In genomic region chr11:90697480-90698240, GRCm38 (mm10) we compare ENCODE assay signal across 8 mouse cellular contexts. TPM values are rescaled to one million over a fixed set of nuclear protein-coding genes. Genes with fewer than 3 reads are reported as not detected.
DNase-seq lines count a peak whose midpoint lies in the region; ATAC-seq lines count a peak whose summit lies in the region.

No protein-coding gene starts in this region.

- H3K4me3 ChIP-seq in liver, embryonic 16.5 days (ENCODE audit: low read depth, low read length) = peak overlapping the region; percentile 21; the same call in 1 of the 2 replicates
- no peak overlapping the region for H3K4me3 ChIP-seq in neural tube, embryonic 14.5 days (ENCODE audit: low read depth, low read length)

- H3K4me2 ChIP-seq in liver, embryonic 16.5 days (ENCODE audit: low read depth, low read length) = peak overlapping the region; percentile 52
- H3K4me2 ChIP-seq in neural tube, embryonic 14.5 days (ENCODE audit: low read depth, low read length) = peak overlapping the region; percentile 35; the same call in 1 of the 2 replicates

- no peak overlapping the region for H3K9ac ChIP-seq in liver, embryonic 16.5 days (ENCODE audit: low read depth, low read length)
- H3K9ac ChIP-seq in neural tube, embryonic 14.5 days (replicated peaks; ENCODE audit: low read depth, low read length) = no peak overlapping the region

- peak; percentile 83 for ATAC-seq in liver, embryonic 16.5 days (ENCODE audit: low read depth)
- ATAC-seq in neural tube, embryonic 14.5 days (ENCODE audit: low read depth) = peak; percentile 84

- no peak overlapping the region for H3K27ac ChIP-seq in liver, embryonic 16.5 days (ENCODE audit: low read length)
- no peak overlapping the region for H3K27ac ChIP-seq in neural tube, embryonic 14.5 days (ENCODE audit: low read depth, low read length)

- intact Hi-C loops in heart, postnatal 10 days (cut with DNase I) = no loop called here

- peak; percentile 91 for DNase-seq in ES-CJ7 (ENCODE audit: low read depth, low spot score)
- DNase-seq in c-Kit-positive CD71-negative TER-119-negative erythroid progenitor cells, embryonic 14.5 days (ENCODE audit: low read depth) = peak; percentile 75
- DNase-seq in fibroblast of lung, adult 2 months (ENCODE audit: low read depth) = peak; percentile 51
- peak; percentile 72 to 81 for DNase-seq in heart, postnatal 10 days
- DNase-seq in large intestine, adult 2 months (ENCODE audit: low read depth, low spot score) = peak; percentile 67
- peak; percentile 84 for DNase-seq in testis, postnatal 10 days (ENCODE audit: low spot score)

- H3K27me3 ChIP-seq in liver, embryonic 16.5 days (ENCODE audit: control insufficient read depth, insufficient read depth, low read depth, low read length) = peaks cover 4% of the 10 kb centered on the region
- no peaks in the 10 kb centered on the region for H3K27me3 ChIP-seq in neural tube, embryonic 14.5 days (ENCODE audit: control insufficient read depth, insufficient read depth, low read length)

- 22% methylated on average over 10 of the region's 10 CpGs for WGBS in large intestine, adult 2 months
- 24% methylated on average over 10 of the region's 10 CpGs for WGBS in liver, embryonic 16.5 days (ENCODE audit: insufficient replicate concordance)
- 23% methylated on average over 10 of the region's 10 CpGs for WGBS in neural tube, embryonic 14.5 days

- H3K36me3 ChIP-seq in liver, embryonic 16.5 days (ENCODE audit: control insufficient read depth, insufficient read depth) = no peaks in the 10 kb centered on the region
- no peaks in the 10 kb centered on the region for H3K36me3 ChIP-seq in neural tube, embryonic 14.5 days (ENCODE audit: control insufficient read depth, insufficient read depth, low read length)

- no peaks in the 10 kb centered on the region for H3K9me3 ChIP-seq in liver, embryonic 16.5 days (replicated peaks; ENCODE audit: control insufficient read depth, low read length)
- no peaks in the 10 kb centered on the region for H3K9me3 ChIP-seq in neural tube, embryonic 14.5 days (ENCODE audit: control insufficient read depth, low read length)

- H3K4me1 ChIP-seq in liver, embryonic 16.5 days (ENCODE audit: control insufficient read depth, low read depth, low read length) = peaks cover 3% of the 10 kb centered on the region
- H3K4me1 ChIP-seq in neural tube, embryonic 14.5 days (ENCODE audit: control insufficient read depth, insufficient read depth, low read length) = 0 out of 2 replicates have a peak, but pooled peaks cover 2% of the 10 kb centered on the region

RNA-seq across cellular contexts. Expression of gene Tom1l1, which starts 9.5 kb away (rescaled TPM):
- 10 to 100 TPM; 16.2 to 18.5 TPM for total RNA-seq in heart, postnatal 10 days (2021)
- 11.5 and 16.2 TPM in 2 replicates for polyA plus RNA-seq in large intestine, adult 2 months (2012; rRNA removed)
- 50.3 and 51.8 TPM in 2 replicates for polyA plus RNA-seq in liver, embryonic 16.5 days (2015; fragmentation: Nextera tagmentation; extraction: Ambion mirVana)
- polyA plus RNA-seq in neural tube, embryonic 14.5 days (2014; fragmentation: Nextera tagmentation; extraction: Ambion mirVana) = 25.5 and 27.0 TPM in 2 replicates

RNA-seq across cellular contexts. Expression of gene Cox11, which starts 59.7 kb away (rescaled TPM):
- 10 to 100 TPM; 24.2 to 25.8 TPM for total RNA-seq in heart, postnatal 10 days (2021)
- polyA plus RNA-seq in large intestine, adult 2 months (2012; rRNA removed) = 8.3 and 14.0 TPM in 2 replicates
- 17.9 and 19.1 TPM in 2 replicates for polyA plus RNA-seq in liver, embryonic 16.5 days (2015; fragmentation: Nextera tagmentation; extraction: Ambion mirVana)
- polyA plus RNA-seq in neural tube, embryonic 14.5 days (2014; fragmentation: Nextera tagmentation; extraction: Ambion mirVana) = 29.3 and 32.3 TPM in 2 replicates

RNA-seq across cellular contexts. Expression of gene Stxbp4, which starts 59.8 kb away (rescaled TPM):
- total RNA-seq in heart, postnatal 10 days (2021) = 1 to 10 TPM; 5.6 to 6.2 TPM
- 0.37 and 0.96 TPM in 2 replicates for polyA plus RNA-seq in large intestine, adult 2 months (2012; rRNA removed)
- polyA plus RNA-seq in liver, embryonic 16.5 days (2015; fragmentation: Nextera tagmentation; extraction: Ambion mirVana) = 6.0 and 6.6 TPM in 2 replicates
- 18.1 and 22.2 TPM in 2 replicates for polyA plus RNA-seq in neural tube, embryonic 14.5 days (2014; fragmentation: Nextera tagmentation; extraction: Ambion mirVana)
